Mouse (Mus musculus) intestine, embryonic 14.5 days (tissue): ENCODE data around the gene Gm20834. TPM values are rescaled to one million over a fixed set of nuclear protein-coding genes. Genes with fewer than 3 reads are reported as not detected.
"Not testable (repeated sequence)": the region's sequence is repeated elsewhere in the genome, so short reads cannot be mapped to it uniquely, and the experiment has no call there.

Source experiments
- ATAC-seq: fragments of 200-750 bp; cut with Nextera tagmentation; replicated peaks from 2 replicates; pipeline ENCODE4 v1.8.0; 2017; ENCODE audit warnings: low read depth, moderate number of reproducible peaks, moderate TSS enrichment, moderate library complexity; ENCODE audit not compliant: low FRiP score, low TSS enrichment
- DNase-seq: peaks from one replicate; pipeline ENCODE4 v3.0.0-alpha.2; 2018; ENCODE audit warnings: low spot score
- H3K27ac ChIP-seq: fragments of 300-500 bp; sonication (generic); 2 replicates; pipeline ENCODE4 v1.5.1; 2014; ENCODE audit warnings: low read depth, mild to moderate bottlenecking, control low read depth
- H3K27me3 ChIP-seq: fragments of 300-500 bp; sonication (generic); replicated peaks from 2 replicates; pipeline ENCODE4 v1.6.1; 2014; ENCODE audit warnings: low read length, control low read depth; ENCODE audit not compliant: control insufficient read depth, insufficient read depth
- H3K36me3 ChIP-seq: fragments of 300-500 bp; sonication (generic); 2 replicates; pipeline ENCODE4 v1.6.1; 2014; ENCODE audit warnings: low read length, control low read depth; ENCODE audit not compliant: control insufficient read depth, insufficient read depth
- H3K4me1 ChIP-seq: fragments of 300-500 bp; sonication (generic); replicated peaks from 2 replicates; pipeline ENCODE4 v1.6.1; 2014; ENCODE audit warnings: low read length, control low read depth, mixed read lengths; ENCODE audit not compliant: control insufficient read depth, insufficient read depth
- H3K4me2 ChIP-seq: fragments of 300-500 bp; sonication (generic); 2 replicates; pipeline ENCODE4 v1.6.1; 2014; ENCODE audit warnings: low read length
- H3K4me3 ChIP-seq: fragments of 300-500 bp; sonication (generic); 2 replicates; pipeline ENCODE4 v1.5.1; 2014; ENCODE audit warnings: low read depth, low read length, control low read depth, mixed read lengths
- H3K9ac ChIP-seq: fragments of 300-500 bp; sonication (generic); 2 replicates; pipeline ENCODE4 v1.6.1; 2014; ENCODE audit warnings: mild to moderate bottlenecking, low read length
- H3K9me3 ChIP-seq: fragments of 300-500 bp; sonication (generic); 2 replicates; pipeline ENCODE4 v1.6.1; 2016; ENCODE audit warnings: low read length, control low read depth; ENCODE audit not compliant: control insufficient read depth
- WGBS: fragments of 180-500 bp; shearing (Covaris S2); extraction: QIAGEN DNeasy Blood & Tissue Kit; methylation state at CpG from one replicate; pipeline ENCODE4 v1.1.7; 2014; 5-methylcytosine and 5-hydroxymethylcytosine counted together
- polyA plus RNA-seq: library from polyadenylated mRNA; unstranded; fragments of >200 nt; fragmentation: Nextera tagmentation; extraction: Ambion mirVana; gene quantifications from 2 replicates; pipeline ENCODE4 v1.2.1, GENCODE M21; 2014

The Gm20834 gene
- polyA plus RNA-seq, result not detected in 2 replicates

DNA sequence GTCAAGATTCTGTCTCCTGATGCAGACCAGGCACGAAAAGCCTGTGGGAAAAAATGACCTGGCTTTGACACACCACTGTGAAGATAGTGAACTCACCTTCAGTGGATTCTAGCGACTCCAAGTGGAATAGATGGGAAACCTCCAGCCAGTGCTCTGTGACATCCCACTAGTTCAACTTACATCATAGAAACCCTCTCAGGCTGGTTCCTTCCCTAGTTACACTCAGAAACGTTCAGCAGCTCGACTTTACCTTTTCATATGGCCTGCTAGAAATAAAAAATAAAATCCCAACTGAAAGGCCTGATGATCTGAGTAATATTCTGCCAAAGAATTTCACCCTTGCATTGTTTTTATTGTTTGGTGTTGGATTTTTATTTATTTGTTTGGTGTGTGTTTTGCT lies at the start of gene Gm20834:
Gm20834 (minus strand) TSS at position 101 of the 400 bp plus-strand sequence.
- not testable (repeated sequence) for H3K4me3 ChIP-seq, H3K9me3 ChIP-seq, H3K36me3 ChIP-seq, DNase-seq, H3K4me2 ChIP-seq, H3K9ac ChIP-seq, ATAC-seq, H3K4me1 ChIP-seq, H3K27me3 ChIP-seq, H3K27ac ChIP-seq
- 39% methylated on average over 2 of the region's 4 CpGs for WGBS

Other genes with a start within 250 kb of the Gm20834 start
- gene Gm21310, start 177.4 kb downstream of the Gm20834 start, polyA plus RNA-seq, result not detected in 2 replicates
- not detected in 2 replicates for gene Gm28510, start 88.1 kb upstream of the Gm20834 start, polyA plus RNA-seq
- not detected in 2 replicates for gene Gm20737, start 211.5 kb upstream of the Gm20834 start, polyA plus RNA-seq
- not detected in 2 replicates for gene Gm21775, start 228.9 kb upstream of the Gm20834 start, polyA plus RNA-seq